Mouse (Mus musculus): ENCODE measurements around the gene Tmem14c.

DNA sequence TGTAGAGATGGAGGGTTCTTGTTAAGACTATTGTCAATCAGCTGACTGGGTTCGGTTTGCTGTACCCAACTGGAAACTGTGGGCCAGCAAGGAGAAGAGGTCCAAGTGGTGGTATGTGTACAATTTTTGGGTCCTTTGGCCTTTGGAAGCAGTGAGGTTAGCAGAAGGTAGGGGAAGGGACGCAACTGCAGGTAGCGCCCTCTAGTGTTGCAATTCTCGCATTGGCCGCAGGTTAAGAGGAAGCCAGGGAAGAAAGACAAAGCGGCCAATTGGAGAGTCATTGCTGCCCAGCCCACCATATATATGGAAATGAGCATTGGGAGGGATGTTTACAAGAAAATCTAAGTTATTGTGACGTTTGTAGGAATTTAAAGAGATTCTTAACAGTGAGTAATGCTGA is 38.5 kb upstream of the Tmem14c start:
- TF ChIP-seq POLR2A (IDR thresholded peaks at IDR 0.05; ENCODE audit: extremely low read depth, insufficient read depth, low read length) (no peak), CTCF (IDR thresholded peaks at IDR 0.05; ENCODE audit: extremely low read depth, insufficient read depth, low read length) (peak; percentile 77)

Measured in cortical plate, adult 2 months (tissue).